Mouse (Mus musculus): ENCODE results near the gene Lzic. TPM values are rescaled to one million over a fixed set of nuclear protein-coding genes. Genes with fewer than 3 reads are reported as not detected.

Lzic gene
- total RNA-seq, 1 experiment from 2014 or later: 25.8 TPM

GRCm38 (mm10) chr4:149527621-149528354 lies 42.8 kb downstream of the Lzic start:
- DNase-seq: no peak

DNA sequence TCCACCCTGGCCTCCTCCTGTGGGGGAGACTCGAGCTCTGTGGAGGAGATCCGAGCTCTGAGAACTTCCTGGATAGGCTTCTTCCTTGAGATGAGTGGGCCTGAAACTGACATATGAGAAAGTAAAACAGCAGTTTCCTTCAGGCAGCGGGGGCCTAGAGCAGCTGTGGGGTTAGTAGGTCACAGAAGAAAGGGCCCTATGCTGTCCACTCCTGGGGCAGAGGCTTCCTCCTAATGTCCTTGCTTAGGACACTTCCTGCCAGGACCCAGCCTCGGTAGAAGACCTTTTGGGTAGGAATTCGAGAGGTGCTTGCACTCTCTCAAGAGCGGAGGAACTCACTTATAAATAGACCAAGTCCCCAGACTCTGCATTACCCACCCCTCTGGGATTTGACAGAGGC lies 44.7 kb downstream of the Lzic start:
- no peak for DNase-seq

- peak; percentile 26 for DNase-seq
Observed at GRCm38 (mm10) chr4:149539441-149539840, 54.4 kb downstream of the Lzic start.

DNA sequence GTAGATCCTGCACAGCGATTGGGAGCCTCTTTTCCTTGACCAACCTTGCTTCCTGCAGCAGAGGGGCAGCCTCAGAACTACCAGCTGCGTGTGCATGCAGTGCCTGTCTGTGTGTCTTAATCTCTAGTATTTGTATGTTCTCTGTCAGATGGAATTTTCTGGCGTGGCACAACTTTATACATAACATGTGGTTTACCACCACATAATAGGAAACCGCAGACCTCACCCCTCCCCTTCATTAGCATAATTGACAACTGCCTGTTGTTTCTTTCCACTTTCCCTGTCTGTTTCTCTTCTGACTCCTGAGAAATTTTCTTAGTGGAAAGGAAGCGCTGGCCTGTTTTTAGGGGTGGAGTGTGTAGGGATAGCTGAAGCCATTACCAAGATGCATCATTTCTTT lies 56.9 kb downstream of the Lzic start:
- DNase-seq: no peak

GRCm38 (mm10) chr4:149542431-149542830 lies 57.4 kb downstream of the Lzic start:
- no peak for DNase-seq

DNA sequence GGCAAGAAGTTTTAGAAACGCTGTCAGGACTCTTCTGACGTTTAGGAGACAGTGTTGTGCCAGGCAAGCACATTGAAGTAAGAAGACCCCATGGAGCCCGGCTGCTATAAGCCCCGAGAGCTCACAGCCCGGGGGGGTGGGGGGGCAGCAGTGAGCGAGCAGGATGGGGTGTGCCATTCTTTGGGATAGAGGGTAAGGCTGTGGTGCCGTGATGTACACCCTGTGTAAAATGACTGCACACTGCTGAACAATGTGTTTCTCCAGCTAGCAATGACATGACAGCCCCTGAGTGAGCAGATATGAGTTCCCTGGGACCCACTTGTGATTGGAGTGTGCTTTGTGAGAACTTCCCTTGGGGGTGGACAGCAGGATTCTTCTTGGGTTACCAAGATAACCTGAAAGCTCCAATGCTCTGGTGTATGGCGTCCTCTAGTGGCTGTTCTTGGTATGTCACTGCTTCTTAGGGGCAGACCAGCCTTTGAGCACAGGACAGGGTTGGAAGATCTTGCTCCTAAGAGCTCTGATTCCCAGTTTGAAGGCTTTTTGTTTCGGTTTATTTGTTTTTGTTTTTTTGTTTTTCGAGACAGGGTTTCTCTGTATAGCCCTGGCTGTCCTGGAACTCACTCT lies 58.0 kb downstream of the Lzic start:
- peak; percentile 79 for DNase-seq

GRCm38 (mm10) chr4:149544892-149545291 lies 59.9 kb downstream of the Lzic start:
- no peak for DNase-seq

Small RNA genes lying within 50 kb of the gene (microRNA-seq; reads per million reads assigned to microRNA genes)
- gene Mir5616: 0 to 1.1 reads per million in 2 experiments

Other genes starting within 250 kb of the Lzic start
- 182 and 199 TPM in 2 replicates for gene Kif1b, start 177.5 kb upstream of the Lzic start, total RNA-seq (2021)
- 105 and 111 TPM in 2 replicates for gene Ube4b, start 58.5 kb upstream of the Lzic start, total RNA-seq (2021)
- 7.0 and 13.4 TPM in 2 replicates for gene Rbp7, start 30.3 kb upstream of the Lzic start, total RNA-seq (2021)
- not detected in 2 replicates for gene Tmem274, start 7.9 kb upstream of the Lzic start, total RNA-seq (2021)
- 12.2 and 17.1 TPM in 2 replicates for gene Nmnat1, start within 50 bp of the Lzic start, total RNA-seq (2021)
- 24.6 and 39.4 TPM in 2 replicates for gene Ctnnbip1, start 33.0 kb downstream of the Lzic start, total RNA-seq (2021)
- 67.9 and 83.9 TPM in 2 replicates for gene Clstn1, start 101.2 kb downstream of the Lzic start, total RNA-seq (2021)
- 2.0 and 4.4 TPM in 2 replicates for gene Pik3cd, start 217.3 kb downstream of the Lzic start, total RNA-seq (2021)

Data from adrenal gland, postnatal 25 days (tissue).